ENCODE assay signal across 30 mouse cellular contexts in the genomic region with DNA sequence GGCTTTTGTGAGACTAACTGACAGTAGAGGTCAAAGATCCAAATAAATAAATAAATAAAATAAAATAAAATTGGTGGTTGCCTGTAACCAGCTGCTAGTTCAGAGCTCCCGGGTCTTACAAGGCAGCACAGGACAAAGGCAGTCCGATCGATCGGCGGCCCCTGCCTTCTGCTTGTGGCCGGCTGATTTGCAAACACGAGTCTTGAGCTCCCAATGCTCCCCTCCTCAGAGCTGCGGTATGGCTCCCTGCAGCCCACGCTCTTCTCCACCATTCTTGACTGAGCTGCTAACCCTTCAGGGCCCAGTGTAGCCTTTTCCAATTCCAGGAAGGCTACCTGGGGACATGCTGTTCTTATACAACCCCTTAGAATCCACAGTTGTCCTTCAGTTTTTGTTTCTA. TPM values are rescaled to one million over a fixed set of nuclear protein-coding genes. Genes with fewer than 3 reads are reported as not detected.
DNase-seq lines count a peak whose midpoint lies in the region; ATAC-seq and TF ChIP-seq lines count a peak whose summit lies in the region.
"Had no signal": no experiment of that assay in that cellular context is flagged by ENCODE, and none has a peak within 500 bp of the region (broad histone marks: within the 10 kb centered on the region; RNA-seq: fewer than 3 reads in every experiment).

No protein-coding gene starts in this region.

- peaks cover 24% of the 10 kb centered on the region for H3K36me3 ChIP-seq in intestine, embryonic 15.5 days
- peaks cover 65% of the 10 kb centered on the region for H3K36me3 ChIP-seq in intestine, postnatal 0 days (ENCODE audit: control insufficient read depth, insufficient read depth)
- H3K36me3 ChIP-seq in kidney, postnatal 0 days (ENCODE audit: insufficient read depth, low read length): peaks cover 38% of the 10 kb centered on the region; the same call in 1 of the 2 replicates
- peaks cover 3% of the 10 kb centered on the region; the same call in 1 of the 2 replicates for H3K36me3 ChIP-seq in kidney, adult 2 months (ENCODE audit: control insufficient read depth, insufficient read depth, low read length)
- H3K36me3 ChIP-seq in neural tube, embryonic 14.5 days (ENCODE audit: control insufficient read depth, insufficient read depth, low read length): peaks cover 21% of the 10 kb centered on the region
- H3K36me3 ChIP-seq in neural tube, embryonic 15.5 days: peaks cover 60% of the 10 kb centered on the region

- H3K4me2 ChIP-seq in intestine, embryonic 15.5 days (replicated peaks): no peak overlapping the region
- H3K4me2 ChIP-seq in intestine, postnatal 0 days (replicated peaks; ENCODE audit: low read depth): no peak overlapping the region
- H3K4me2 ChIP-seq in kidney, postnatal 0 days (ENCODE audit: low read length): no peak overlapping the region
- no peak overlapping the region for H3K4me2 ChIP-seq in neural tube, embryonic 14.5 days (ENCODE audit: low read depth, low read length)
- H3K4me2 ChIP-seq in neural tube, embryonic 15.5 days: no peak overlapping the region
- H3K4me2 ChIP-seq: embryonic facial prominence, embryonic 12.5 days; embryonic facial prominence, embryonic 15.5 days; heart, embryonic 13.5 days; hindbrain, embryonic 14.5 days had no signal

- no peaks in the 10 kb centered on the region for H3K27me3 ChIP-seq in intestine, embryonic 15.5 days (replicated peaks)
- H3K27me3 ChIP-seq in intestine, postnatal 0 days (replicated peaks; ENCODE audit: control insufficient read depth, insufficient read depth, low read length): no peaks in the 10 kb centered on the region
- no peaks in the 10 kb centered on the region for H3K27me3 ChIP-seq in kidney, postnatal 0 days (ENCODE audit: insufficient read depth, low read length)
- H3K27me3 ChIP-seq in kidney, adult 2 months (replicated peaks; ENCODE audit: control insufficient read depth, insufficient read depth, low read length): no peaks in the 10 kb centered on the region
- no peaks in the 10 kb centered on the region for H3K27me3 ChIP-seq in neural tube, embryonic 14.5 days (ENCODE audit: control insufficient read depth, insufficient read depth, low read length)
- H3K27me3 ChIP-seq in neural tube, embryonic 15.5 days (replicated peaks): no peaks in the 10 kb centered on the region
- H3K27me3 ChIP-seq: CH12.LX; embryonic facial prominence, embryonic 12.5 days; embryonic facial prominence, embryonic 15.5 days; heart, embryonic 13.5 days; Patski had no signal

- H3K9me3 ChIP-seq in intestine, embryonic 15.5 days: no peaks in the 10 kb centered on the region
- no peaks in the 10 kb centered on the region for H3K9me3 ChIP-seq in intestine, postnatal 0 days (ENCODE audit: control insufficient read depth)
- H3K9me3 ChIP-seq in kidney, postnatal 0 days (replicated peaks; ENCODE audit: low read length): no peaks in the 10 kb centered on the region
- H3K9me3 ChIP-seq in neural tube, embryonic 14.5 days (ENCODE audit: control insufficient read depth, low read length): no peaks in the 10 kb centered on the region
- H3K9me3 ChIP-seq in neural tube, embryonic 15.5 days (replicated peaks): no peaks in the 10 kb centered on the region
- H3K9me3 ChIP-seq: embryonic facial prominence, embryonic 12.5 days; embryonic facial prominence, embryonic 15.5 days; G1E; heart, embryonic 10.5 days; heart, embryonic 13.5 days had no signal

- H3K4me3 ChIP-seq in intestine, embryonic 15.5 days (replicated peaks): no peak overlapping the region
- no peak overlapping the region for H3K4me3 ChIP-seq in intestine, postnatal 0 days (ENCODE audit: low read depth, low read length)
- H3K4me3 ChIP-seq in kidney, postnatal 0 days (replicated peaks; ENCODE audit: low read depth, low read length): no peak overlapping the region
- H3K4me3 ChIP-seq in kidney, adult 2 months (ENCODE audit: insufficient read depth, low read depth, low read length): no peak overlapping the region
- no peak overlapping the region for H3K4me3 ChIP-seq in neural tube, embryonic 14.5 days (ENCODE audit: low read depth, low read length)
- no peak overlapping the region for H3K4me3 ChIP-seq in neural tube, embryonic 15.5 days (replicated peaks)
- H3K4me3 ChIP-seq: embryonic facial prominence, embryonic 12.5 days; embryonic facial prominence, embryonic 15.5 days; gastrocnemius, adult 2 months; heart, embryonic 10.5 days; heart, embryonic 13.5 days had no signal

- WGBS in intestine, embryonic 15.5 days: 73% methylated on average over 9 of the region's 9 CpGs
- WGBS in intestine, postnatal 0 days: 51% methylated on average over 9 of the region's 9 CpGs
- 78% methylated on average over 9 of the region's 9 CpGs for WGBS in kidney, postnatal 0 days
- WGBS in kidney, adult 2 months: 61% methylated on average over 9 of the region's 9 CpGs
- 41% methylated on average over 9 of the region's 9 CpGs for WGBS in neural tube, embryonic 14.5 days
- 41% methylated on average over 9 of the region's 9 CpGs for WGBS in neural tube, embryonic 15.5 days

- no peak for TF ChIP-seq POLR2A in kidney, adult 2 months (IDR thresholded peaks at IDR 0.05; ENCODE audit: low read depth, low read length)

- H3K27ac ChIP-seq in intestine, embryonic 15.5 days: no peak overlapping the region
- no peak overlapping the region for H3K27ac ChIP-seq in intestine, postnatal 0 days (ENCODE audit: low read depth, low read length)
- H3K27ac ChIP-seq in kidney, postnatal 0 days: peak overlapping the region; percentile 54; the same call in 1 of the 2 replicates
- no peak overlapping the region for H3K27ac ChIP-seq in kidney, adult 2 months (ENCODE audit: insufficient read depth, low read depth, low read length)
- no peak overlapping the region for H3K27ac ChIP-seq in neural tube, embryonic 14.5 days (ENCODE audit: low read depth, low read length)
- no peak overlapping the region for H3K27ac ChIP-seq in neural tube, embryonic 15.5 days (replicated peaks)
- H3K27ac ChIP-seq: embryonic facial prominence, embryonic 12.5 days; embryonic facial prominence, embryonic 15.5 days; gastrocnemius, adult 2 months; hindbrain, embryonic 14.5 days; hindbrain, postnatal 0 days had no signal

- H3K9ac ChIP-seq in intestine, embryonic 15.5 days: no peak overlapping the region
- no peak overlapping the region for H3K9ac ChIP-seq in intestine, postnatal 0 days (ENCODE audit: low read depth, low read length)
- H3K9ac ChIP-seq in kidney, postnatal 0 days (ENCODE audit: low read depth, low read length): no peak overlapping the region
- no peak overlapping the region for H3K9ac ChIP-seq in neural tube, embryonic 14.5 days (replicated peaks; ENCODE audit: low read depth, low read length)
- no peak overlapping the region for H3K9ac ChIP-seq in neural tube, embryonic 15.5 days (replicated peaks)
- H3K9ac ChIP-seq: embryonic facial prominence, embryonic 12.5 days; embryonic facial prominence, embryonic 15.5 days; forebrain, postnatal 0 days; hindbrain, embryonic 14.5 days had no signal

- H3K4me1 ChIP-seq in intestine, embryonic 15.5 days (replicated peaks): no peaks in the 10 kb centered on the region
- no peaks in the 10 kb centered on the region for H3K4me1 ChIP-seq in intestine, postnatal 0 days (replicated peaks; ENCODE audit: control insufficient read depth, insufficient read depth, low read length)
- H3K4me1 ChIP-seq in kidney, postnatal 0 days (replicated peaks; ENCODE audit: insufficient read depth, low read length): no peaks in the 10 kb centered on the region; the same call in 1 of the 2 replicates
- peaks cover 37% of the 10 kb centered on the region for H3K4me1 ChIP-seq in kidney, adult 2 months (ENCODE audit: control insufficient read depth, insufficient read depth, low read length)
- no peaks in the 10 kb centered on the region for H3K4me1 ChIP-seq in neural tube, embryonic 14.5 days (ENCODE audit: control insufficient read depth, insufficient read depth, low read length)
- 0 out of 2 replicates have a peak, but pooled peaks cover 2% of the 10 kb centered on the region for H3K4me1 ChIP-seq in neural tube, embryonic 15.5 days
- H3K4me1 ChIP-seq: embryonic facial prominence, embryonic 12.5 days; embryonic facial prominence, embryonic 15.5 days had no signal

- DNase-seq in embryo, embryonic 11 days: peak; percentile 4
- no peak for DNase-seq in embryo, embryonic 9.5 days (ENCODE audit: extremely low spot score)
- no peak for DNase-seq in kidney, postnatal 0 days (ENCODE audit: low spot score)
- DNase-seq in kidney, adult 2 months: no peak
- DNase-seq: adrenal gland, postnatal 10 days; adrenal gland, postnatal 36 days; B cell, adult 2 months; cerebellum, adult 18-20 months; cerebellum, adult 9-10 months; cerebellum, postnatal 14 days; forebrain, postnatal 0 days; gastrocnemius, adult 2 months; gastrocnemius, postnatal 14 days; heart, adult 18-20 months; heart, postnatal 14 days; heart, postnatal 4 days had no signal

- no peak for TF ChIP-seq CTCF in intestine, postnatal 0 days (IDR thresholded peaks at IDR 0.05; ENCODE audit: low read depth)
- no peak for TF ChIP-seq CTCF in kidney, postnatal 0 days (IDR thresholded peaks at IDR 0.05; ENCODE audit: low read depth)
- TF ChIP-seq CTCF in kidney, adult 2 months (conservative IDR thresholded peaks at IDR 0.05; ENCODE audit: insufficient read depth, insufficient read length, low read depth, low read length): no peak

- peak; percentile 23; the same call in 1 of the 2 replicates for ATAC-seq in intestine, embryonic 15.5 days
- ATAC-seq in intestine, postnatal 0 days: no peak
- no peak for ATAC-seq in kidney, postnatal 0 days (replicated peaks; ENCODE audit: low FRiP score, low read depth)
- ATAC-seq in neural tube, embryonic 14.5 days (ENCODE audit: low read depth): 0 out of 2 replicates have a peak, but pooled peaks have one; percentile 21
- ATAC-seq in neural tube, embryonic 15.5 days (ENCODE audit: low FRiP score): no peak
- ATAC-seq: forebrain, embryonic 14.5 days; forebrain, postnatal 0 days; hindbrain, postnatal 0 days; Patski had no signal

RNA-seq across cellular contexts. Expression of a gene that starts 31.8 kb away (rescaled TPM):
- 64.1 and 81.4 TPM in 2 replicates for polyA plus RNA-seq in intestine, embryonic 15.5 days (2015; fragmentation: Nextera tagmentation; extraction: Ambion mirVana)
- polyA plus RNA-seq in intestine, postnatal 0 days (2015; fragmentation: Nextera tagmentation; extraction: Ambion mirVana): 34.4 and 37.9 TPM in 2 replicates
- 100.0 and 105 TPM in 2 replicates for polyA plus RNA-seq in kidney, postnatal 0 days (2015; fragmentation: Nextera tagmentation; extraction: Ambion mirVana)
- polyA plus RNA-seq in kidney, adult 2 months (2012; rRNA removed): 13.1 and 15.2 TPM in 2 replicates
- 51.2 and 57.1 TPM in 2 replicates for polyA plus RNA-seq in neural tube, embryonic 14.5 days (2014; fragmentation: Nextera tagmentation; extraction: Ambion mirVana)
- 50.7 and 53.5 TPM in 2 replicates for polyA plus RNA-seq in neural tube, embryonic 15.5 days (2015; fragmentation: Nextera tagmentation; extraction: Ambion mirVana)

Comparison
In these comparisons a context has a peak if more than half of its experiments do, and no peak if none do; other contexts are left out.
1. ATAC-seq: peak in intestine, embryonic 15.5 days (single experiment) and neural tube, embryonic 14.5 days (single experiment); none in intestine, postnatal 0 days (single experiment), kidney, postnatal 0 days (single experiment) and neural tube, embryonic 15.5 days (single experiment).